Mouse (Mus musculus): ENCODE measurements at regions not wholly inside any gene's neighbourhood (a gene's known extent, or its start where the extent isn't known, plus 50 kb on each side); places are given as distances from the start of the nearest gene placed in this dataset.

DNA sequence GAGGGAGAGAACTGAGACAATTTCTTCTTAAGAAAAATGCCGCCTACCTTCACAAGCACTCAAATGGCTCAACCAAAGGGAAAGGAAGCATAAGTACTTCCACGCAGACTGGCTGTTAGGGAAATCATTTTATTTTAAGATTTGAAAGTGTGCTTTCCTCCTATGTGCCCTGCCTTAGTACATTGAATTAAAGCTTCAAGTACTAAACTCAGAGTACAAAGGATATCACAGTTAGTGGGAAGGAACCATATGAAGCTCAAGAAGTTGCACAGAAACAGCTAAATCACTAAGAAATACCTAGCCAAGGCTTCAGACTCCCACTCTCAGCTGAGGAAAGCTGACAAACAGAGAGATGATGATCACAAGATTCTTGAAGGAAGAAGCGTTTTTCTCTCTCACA is 380.5 kb downstream of the Gria2 start:
- Histone ChIP-seq H3K4me3 (ENCODE audit: control insufficient read depth in 1 of 2, insufficient read depth in 1 of 2, low read depth in 2 of 2, low read length in 2 of 2) (no peak overlapping the region), H3K27me3 (ENCODE audit: control insufficient read depth in 1 of 2, insufficient read depth in 2 of 2, low read length in 2 of 2) (no peaks in the 10 kb centered on the region), H3K9me3 (replicated peaks; ENCODE audit: insufficient read depth, low read length) (no peaks in the 10 kb centered on the region), H3K9ac (ENCODE audit: control insufficient read depth, low read depth, low read length, poor library complexity, severe bottlenecking) (no peak overlapping the region), H3K79me2 (ENCODE audit: control insufficient read depth, insufficient read depth, low read length, poor library complexity) (no peaks in the 10 kb centered on the region), H3K36me3 (ENCODE audit: control insufficient read depth in 1 of 2, insufficient read depth in 2 of 2, low read length in 2 of 2) (no peaks in the 10 kb centered on the region), H3K4me1 (ENCODE audit: control insufficient read depth in 1 of 2, insufficient read depth in 2 of 2, low read length in 2 of 2) (no peaks in the 10 kb centered on the region), H3K27ac (ENCODE audit: control insufficient read depth, low read depth, low read length) (no peak overlapping the region)
- DNase-seq (ENCODE audit: low read depth, low spot score) = no peak
- TF ChIP-seq ZNF384 (IDR thresholded peaks at IDR 0.05; ENCODE audit: low read depth, low read length) (no peak), ZC3H11A (IDR thresholded peaks at IDR 0.05; ENCODE audit: low read depth, low read length) (no peak), KAT2A (conservative IDR thresholded peaks at IDR 0.05; ENCODE audit: low read depth, low read length) (no peak), GATA1 (IDR thresholded peaks at IDR 0.05; ENCODE audit: low read depth, low read length) (no peak), MEF2A (IDR thresholded peaks at IDR 0.05; ENCODE audit: extremely low read depth, insufficient replicate concordance, low read depth, low read length, poor library complexity, severe bottlenecking) (no peak), ELF1 (IDR thresholded peaks at IDR 0.05; ENCODE audit: low read depth, low read length) (no peak), USF1 (IDR thresholded peaks at IDR 0.05; ENCODE audit: low read depth, low read length) (no peak), POLR2A (IDR thresholded peaks at IDR 0.05; ENCODE audit: control insufficient read depth in 1 of 2, insufficient read depth in 1 of 2, low read depth in 1 of 2, low read length in 2 of 2, poor library complexity in 1 of 2) (no peak), TCF12 (IDR thresholded peaks at IDR 0.05; ENCODE audit: low read depth, low read length) (no peak), UBTF (IDR thresholded peaks at IDR 0.05; ENCODE audit: borderline replicate concordance, insufficient read depth, low read depth, low read length) (no peak), JUND (IDR thresholded peaks at IDR 0.05; ENCODE audit: low read depth, low read length) (no peak), BHLHE40 (IDR thresholded peaks at IDR 0.05; ENCODE audit: borderline replicate concordance, low read depth, low read length) (no peak), ETS1 (IDR thresholded peaks at IDR 0.05; ENCODE audit: low read depth, low read length) (no peak), USF2 (IDR thresholded peaks at IDR 0.05; ENCODE audit: borderline replicate concordance in 1 of 2, insufficient read depth in 1 of 2, low read depth in 1 of 2, low read length in 2 of 2) (no peak), SMC3 (IDR thresholded peaks at IDR 0.05; ENCODE audit: low read depth, low read length) (no peak), MYB (IDR thresholded peaks at IDR 0.05; ENCODE audit: low read depth, low read length) (no peak)

DNA sequence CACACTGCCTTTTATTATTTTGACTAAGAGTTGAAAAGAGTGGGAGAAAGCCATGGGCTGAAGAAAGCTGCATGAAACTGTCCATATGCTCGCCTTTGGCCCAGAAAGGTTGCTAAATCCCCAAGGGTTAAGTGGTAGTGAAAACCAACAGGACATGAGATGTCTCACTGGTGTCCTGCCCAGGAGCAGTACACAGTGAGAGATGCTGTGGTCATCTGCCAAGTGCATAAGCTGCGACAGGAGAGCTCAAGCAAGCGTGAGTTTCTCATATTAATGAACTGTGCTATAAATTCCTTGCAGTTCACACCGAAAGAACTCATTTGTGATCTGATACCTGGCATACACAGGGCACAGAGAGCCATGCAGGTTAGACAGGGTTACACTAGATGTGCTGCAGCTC is 380.0 kb downstream of the Gria2 start:
- TF ChIP-seq POLR2AphosphoS2 (IDR thresholded peaks at IDR 0.05; ENCODE audit: low read length) (no peak), EP300 (IDR thresholded peaks at IDR 0.05; ENCODE audit: low read depth in 1 of 2, low read length in 2 of 2) (no peak), MYB (IDR thresholded peaks at IDR 0.05; ENCODE audit: low read depth, low read length) (no peak), POLR2A (IDR thresholded peaks at IDR 0.05; ENCODE audit: control insufficient read depth in 1 of 2, insufficient read depth in 1 of 2, low read depth in 1 of 2, low read length in 2 of 2, poor library complexity in 1 of 2) (no peak), SIN3A (IDR thresholded peaks at IDR 0.05; ENCODE audit: low read length) (no peak), MAFK (IDR thresholded peaks at IDR 0.05; ENCODE audit: borderline replicate concordance, low read depth, low read length) (no peak), TBP (IDR thresholded peaks at IDR 0.05; ENCODE audit: low read depth, low read length) (no peak), MAZ (IDR thresholded peaks at IDR 0.05; ENCODE audit: low read depth, low read length) (no peak), RCOR1 (IDR thresholded peaks at IDR 0.05; ENCODE audit: low read depth, low read length) (no peak), ZMIZ1 (IDR thresholded peaks at IDR 0.05; ENCODE audit: low read depth, low read length) (no peak), ETS1 (IDR thresholded peaks at IDR 0.05; ENCODE audit: low read depth, low read length) (no peak)
- no peaks in the 10 kb centered on the region for H3K4me1 ChIP-seq (ENCODE audit: control insufficient read depth in 1 of 2, insufficient read depth in 2 of 2, low read length in 2 of 2)
- H3K9ac ChIP-seq (ENCODE audit: control insufficient read depth, low read depth, low read length, poor library complexity, severe bottlenecking) = no peak overlapping the region
- no peaks in the 10 kb centered on the region for H3K27me3 ChIP-seq (ENCODE audit: control insufficient read depth in 1 of 2, insufficient read depth in 2 of 2, low read length in 2 of 2)
- no peak overlapping the region for H3K27ac ChIP-seq (ENCODE audit: control insufficient read depth, low read depth, low read length)
- no peak overlapping the region for H3K4me3 ChIP-seq (ENCODE audit: control insufficient read depth in 1 of 2, insufficient read depth in 1 of 2, low read depth in 2 of 2, low read length in 2 of 2)
- no peaks in the 10 kb centered on the region for H3K9me3 ChIP-seq (replicated peaks; ENCODE audit: insufficient read depth, low read length)
- H3K79me2 ChIP-seq (ENCODE audit: control insufficient read depth, insufficient read depth, low read length, poor library complexity) = no peaks in the 10 kb centered on the region
- H3K36me3 ChIP-seq (ENCODE audit: control insufficient read depth in 1 of 2, insufficient read depth in 2 of 2, low read length in 2 of 2) = no peaks in the 10 kb centered on the region
- no peak for DNase-seq (ENCODE audit: low read depth, low spot score)

Measured in MEL (cell line).